Mouse (Mus musculus) megakaryocyte progenitor cell, adult 5-6 weeks (primary cell): ENCODE measurements at regions not wholly inside any gene's neighbourhood (a gene's known extent, or its start where the extent isn't known, plus 50 kb on each side); places are given as distances from the start of the nearest gene placed in this dataset.
"Not testable (repeated sequence)": the region's sequence is repeated elsewhere in the genome, so short reads cannot be mapped to it uniquely, and the experiment has no call there.

Experiments used
- ATAC-seq: replicated peaks from 2 replicates; pipeline ENCODE4 v1.8.0; 2016; ENCODE audit warnings: mild to moderate bottlenecking, moderate TSS enrichment, inconsistent platforms; ENCODE audit not compliant: poor library complexity

GRCm38 (mm10) chr6:81815248-81815961, 108.1 kb upstream of the Gcfc2 start:
- ATAC-seq: no peak

DNA sequence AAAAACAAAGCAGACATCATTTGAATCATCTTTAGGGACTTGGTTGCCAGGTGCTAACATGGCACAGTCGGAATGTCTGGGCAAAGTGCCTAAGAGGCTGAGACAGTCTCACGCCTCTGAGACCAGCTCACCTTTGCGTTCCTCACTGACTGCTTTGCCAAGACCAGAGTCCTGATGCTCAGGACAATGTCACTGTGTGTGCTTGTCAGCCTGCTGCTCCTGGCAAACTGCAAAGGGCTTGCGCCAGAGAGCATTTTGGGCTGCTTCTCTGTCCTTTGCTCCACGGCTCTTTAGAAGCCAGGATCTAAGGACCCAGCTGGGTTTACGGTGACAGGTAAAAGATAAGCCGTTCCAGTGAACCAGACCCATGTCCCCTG, 107.5 kb upstream of the Gcfc2 start:
- no peak for ATAC-seq

DNA sequence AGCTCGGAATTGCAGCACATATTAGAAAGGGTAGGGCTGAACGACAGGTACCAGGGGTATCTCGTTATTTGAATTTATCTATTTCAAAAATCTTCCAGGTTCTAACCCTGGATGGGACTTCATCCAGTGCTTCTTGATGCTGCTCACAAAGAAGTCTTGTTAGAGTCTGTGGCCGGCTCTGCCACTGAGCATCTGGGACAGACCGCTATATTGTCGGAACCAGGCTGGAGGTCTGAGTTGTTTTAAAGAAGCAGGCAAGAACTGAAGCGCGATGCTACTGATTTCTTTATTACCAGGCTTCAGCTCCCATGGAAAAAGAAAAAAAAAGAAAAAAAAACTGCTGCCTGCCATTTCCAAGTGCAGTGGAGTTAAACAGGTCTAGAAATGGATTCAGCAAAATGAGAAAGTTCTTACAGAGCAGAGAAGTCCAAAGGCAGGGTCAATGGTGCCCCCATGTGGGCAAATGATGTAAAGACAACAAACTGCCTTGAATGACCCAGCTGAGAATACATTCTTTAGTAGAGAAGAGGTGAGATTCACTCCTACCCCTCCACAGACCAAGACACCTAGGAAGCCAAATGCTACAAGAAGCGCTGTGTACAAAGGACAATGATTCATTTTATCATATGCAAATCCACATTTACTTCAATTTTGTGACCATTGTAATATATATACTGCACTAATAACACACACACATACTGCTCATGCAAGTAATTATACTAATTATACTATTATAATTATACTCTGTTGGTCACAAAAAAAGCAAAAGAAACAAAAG, 106.2 kb upstream of the Gcfc2 start:
- peak; percentile 81 for ATAC-seq

DNA sequence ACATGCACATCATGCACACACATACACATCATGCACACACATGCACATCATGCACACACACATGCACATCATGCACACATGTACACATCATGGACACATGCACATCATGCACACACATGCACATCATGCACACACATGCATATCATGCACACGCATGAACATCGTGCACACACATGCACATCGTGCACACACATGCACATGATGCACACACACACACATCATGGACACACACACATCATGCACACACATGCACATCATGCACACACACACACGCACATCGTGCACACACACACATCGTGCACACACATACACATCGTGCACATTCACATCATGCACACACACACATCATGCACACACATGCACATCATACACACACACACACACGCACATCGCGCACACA, 104.9 kb upstream of the Gcfc2 start:
- no peak for ATAC-seq

- no peak for ATAC-seq
Measured at GRCm38 (mm10) chr6:81820078-81820477, 103.4 kb upstream of the Gcfc2 start.

GRCm38 (mm10) chr6:81839474-81840153, 83.9 kb upstream of the Gcfc2 start:
- no peak; the same call in 1 of the 2 replicates for ATAC-seq

DNA sequence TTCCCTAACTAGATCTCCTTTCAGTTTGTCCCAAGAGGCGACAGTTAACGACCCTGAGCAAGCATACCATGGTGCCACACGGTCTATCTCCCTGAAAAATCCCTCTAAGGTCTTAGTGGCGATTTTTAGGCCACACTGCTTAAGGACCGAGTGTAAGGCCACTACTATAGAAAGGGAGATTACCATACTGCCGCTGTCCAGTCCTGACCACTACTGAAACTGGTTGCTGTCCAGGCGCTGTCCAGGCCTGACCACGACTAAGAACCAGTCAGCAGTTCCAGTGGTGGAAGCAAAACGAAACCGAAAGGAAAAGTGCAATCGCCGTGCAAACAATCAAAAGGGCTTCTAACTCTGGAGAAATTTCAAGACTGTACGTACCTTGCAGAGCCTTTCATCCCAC, 55.3 kb upstream of the Gcfc2 start:
- not testable (repeated sequence) for ATAC-seq
